Mouse (Mus musculus) stomach, embryonic 15.5 days (tissue): ENCODE results near the gene Nrd1. TPM values are rescaled to one million over a fixed set of nuclear protein-coding genes. Genes with fewer than 3 reads are reported as not detected.

Source experiments
- ATAC-seq: fragments of 200-750 bp; cut with Nextera tagmentation; 2 replicates; pipeline ENCODE4 v1.8.0; 2017; ENCODE audit warnings: low read depth, moderate number of reproducible peaks, moderate TSS enrichment; ENCODE audit not compliant: insufficient read depth, low FRiP score
- H3K27ac ChIP-seq: fragments of 300-500 bp; sonication (generic); 2 replicates; pipeline ENCODE4 v1.5.1; 2015; ENCODE audit warnings: mild to moderate bottlenecking, inconsistent platforms
- H3K27me3 ChIP-seq: fragments of 300-500 bp; sonication (generic); replicated peaks from 2 replicates; pipeline ENCODE4 v1.6.1; 2015; ENCODE audit warnings: inconsistent platforms
- H3K36me3 ChIP-seq: fragments of 300-500 bp; sonication (generic); 2 replicates; pipeline ENCODE4 v1.6.1; 2015; ENCODE audit warnings: inconsistent platforms
- H3K4me1 ChIP-seq: fragments of 300-500 bp; sonication (generic); 2 replicates; pipeline ENCODE4 v1.6.1; 2015; ENCODE audit warnings: inconsistent platforms
- H3K4me2 ChIP-seq: fragments of 300-500 bp; sonication (generic); 2 replicates; pipeline ENCODE4 v1.6.1; 2015; ENCODE audit warnings: mild to moderate bottlenecking, inconsistent platforms
- H3K4me3 ChIP-seq: fragments of 300-500 bp; sonication (generic); replicated peaks from 2 replicates; pipeline ENCODE4 v1.5.1; 2015; ENCODE audit warnings: inconsistent platforms
- H3K9ac ChIP-seq: fragments of 300-500 bp; sonication (generic); 2 replicates; pipeline ENCODE4 v1.6.1; 2015; ENCODE audit warnings: inconsistent platforms
- H3K9me3 ChIP-seq: fragments of 300-500 bp; sonication (generic); 2 replicates; pipeline ENCODE4 v1.6.1; 2016; ENCODE audit warnings: inconsistent platforms
- WGBS: fragments of 180-500 bp; shearing (Covaris S2); methylation state at CpG from one replicate; pipeline ENCODE4 v1.1.7; 2015; 5-methylcytosine and 5-hydroxymethylcytosine counted together
- polyA plus RNA-seq: library from polyadenylated mRNA; unstranded; fragments of >200 nt; fragmentation: Nextera tagmentation; extraction: Ambion mirVana; gene quantifications from 2 replicates; pipeline ENCODE4 v1.2.1, GENCODE M21; 2015

The Nrd1 gene
- polyA plus RNA-seq = 59.9 and 65.6 TPM in 2 replicates

DNA sequence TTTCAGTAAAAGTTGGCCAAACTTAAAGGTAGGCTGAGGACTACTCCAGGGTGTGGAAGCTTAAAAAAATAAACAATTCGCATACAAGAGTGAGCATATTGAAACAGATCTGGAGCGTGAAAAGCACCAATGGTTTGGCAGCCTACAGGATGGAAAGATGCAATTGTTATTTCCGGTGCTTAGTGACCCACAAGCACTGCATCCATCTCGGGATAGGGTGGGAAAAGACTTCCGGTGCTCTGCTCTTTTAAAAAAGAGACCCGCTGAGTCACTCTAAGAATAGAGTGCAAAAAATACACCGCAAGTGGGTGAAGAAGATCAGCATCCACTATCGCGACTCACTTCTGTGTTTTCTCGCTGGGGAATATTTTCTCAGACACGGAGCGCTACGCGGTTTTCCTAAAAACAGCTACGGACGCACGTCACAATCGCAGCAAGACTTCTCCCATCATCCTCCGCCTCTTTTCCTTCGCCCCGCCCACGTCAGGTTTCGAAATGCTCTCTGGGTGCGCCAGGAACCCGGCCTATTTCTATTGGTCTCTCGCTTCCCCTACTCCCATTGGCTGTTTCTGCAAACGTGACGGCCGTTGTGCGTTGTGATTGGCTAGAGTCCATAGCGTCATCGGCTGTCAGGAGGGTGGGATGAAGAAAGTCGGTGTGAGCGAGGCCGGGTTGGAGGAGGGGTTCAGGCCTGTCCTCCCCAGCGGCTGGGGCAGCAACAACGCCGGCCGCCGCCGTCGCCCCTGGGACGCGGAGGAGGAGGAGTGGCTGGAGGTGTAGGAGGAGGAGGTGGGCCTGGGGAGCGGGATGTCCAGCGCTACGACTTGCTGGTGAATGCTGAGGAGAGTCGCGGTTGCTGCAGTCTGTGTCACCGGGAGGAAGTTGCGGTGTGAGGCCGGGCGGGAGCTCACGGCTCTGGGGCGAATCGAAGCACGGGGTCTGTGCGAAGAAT is at the start of gene Nrd1:
Nrd1 (plus strand) TSS at position 657 of the 952 bp plus-strand sequence.
- H3K36me3 ChIP-seq = no peaks in the 10 kb centered on the region
- peak; percentile 99 for ATAC-seq
- H3K4me1 ChIP-seq = no peaks in the 10 kb centered on the region
- H3K27ac ChIP-seq = peak within 1 kb of the TSS; percentile 96
- H3K4me3 ChIP-seq = peak within 1 kb of the TSS; percentile 86
- WGBS = under 1% methylated on average over 58 of the region's 58 CpGs
- H3K9ac ChIP-seq = peak within 1 kb of the TSS; percentile 59
- no peaks in the 10 kb centered on the region for H3K9me3 ChIP-seq
- H3K4me2 ChIP-seq = peak within 1 kb of the TSS; percentile 83
- H3K27me3 ChIP-seq = no peaks in the 10 kb centered on the region

DNA sequence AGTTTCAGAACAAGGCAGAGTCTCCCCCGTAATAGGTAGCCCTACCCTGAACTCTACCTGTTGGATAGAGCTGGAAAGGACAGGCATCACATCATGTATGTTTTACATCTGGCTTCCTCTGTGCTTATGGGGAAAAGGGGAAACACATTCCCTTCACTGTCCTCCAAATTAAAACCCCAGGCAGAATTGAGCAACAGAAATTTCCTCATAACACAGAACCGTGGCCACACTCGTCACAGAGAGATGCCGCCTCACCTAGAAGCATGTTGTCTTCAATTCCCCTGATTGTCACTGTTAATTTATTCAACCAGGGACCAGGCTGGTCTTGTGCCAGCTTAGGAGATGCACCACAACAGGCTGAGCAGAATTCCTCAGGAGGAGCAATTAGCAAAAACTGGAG is 48.8 kb upstream of the Nrd1 start:
- whole genome bisulfite sequencing = 85% methylated on average over 4 of the region's 4 CpGs
- Histone ChIP-seq H3K27ac (no peak overlapping the region), H3K4me3 (no peak overlapping the region), H3K9ac (no peak overlapping the region), H3K9me3 (no peaks in the 10 kb centered on the region), H3K4me1 (no peaks in the 10 kb centered on the region), H3K36me3 (no peaks in the 10 kb centered on the region), H3K27me3 (no peaks in the 10 kb centered on the region), H3K4me2 (no peak overlapping the region)
- no peak for ATAC-seq

DNA sequence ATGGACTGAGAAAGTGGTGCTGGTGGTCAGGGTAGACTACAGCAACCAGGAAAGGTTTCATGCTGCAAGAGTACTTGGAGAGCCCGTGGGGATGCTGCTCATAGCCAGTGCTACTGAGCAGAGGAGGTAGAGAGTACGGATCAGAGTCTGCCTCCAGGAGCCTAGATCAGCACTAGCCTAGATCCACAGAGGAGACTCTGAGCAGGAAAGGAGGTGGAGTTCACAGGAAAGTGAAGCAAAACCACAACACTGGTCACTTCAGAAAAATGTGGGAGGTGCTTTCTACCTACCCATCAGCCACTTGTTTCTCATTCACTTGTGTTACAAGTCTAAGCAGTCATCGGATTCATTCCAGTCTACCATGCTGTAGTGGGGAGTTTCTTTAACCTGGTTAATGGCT is 40.8 kb upstream of the Nrd1 start:
- no peaks in the 10 kb centered on the region for H3K27me3 ChIP-seq
- H3K9ac ChIP-seq = no peak overlapping the region
- H3K27ac ChIP-seq = no peak overlapping the region
- H3K4me1 ChIP-seq = no peaks in the 10 kb centered on the region
- H3K36me3 ChIP-seq = no peaks in the 10 kb centered on the region
- ATAC-seq = no peak
- WGBS = 83% methylated on average over 3 of the region's 3 CpGs
- H3K4me3 ChIP-seq = no peak overlapping the region
- no peaks in the 10 kb centered on the region for H3K9me3 ChIP-seq
- no peak overlapping the region for H3K4me2 ChIP-seq

DNA sequence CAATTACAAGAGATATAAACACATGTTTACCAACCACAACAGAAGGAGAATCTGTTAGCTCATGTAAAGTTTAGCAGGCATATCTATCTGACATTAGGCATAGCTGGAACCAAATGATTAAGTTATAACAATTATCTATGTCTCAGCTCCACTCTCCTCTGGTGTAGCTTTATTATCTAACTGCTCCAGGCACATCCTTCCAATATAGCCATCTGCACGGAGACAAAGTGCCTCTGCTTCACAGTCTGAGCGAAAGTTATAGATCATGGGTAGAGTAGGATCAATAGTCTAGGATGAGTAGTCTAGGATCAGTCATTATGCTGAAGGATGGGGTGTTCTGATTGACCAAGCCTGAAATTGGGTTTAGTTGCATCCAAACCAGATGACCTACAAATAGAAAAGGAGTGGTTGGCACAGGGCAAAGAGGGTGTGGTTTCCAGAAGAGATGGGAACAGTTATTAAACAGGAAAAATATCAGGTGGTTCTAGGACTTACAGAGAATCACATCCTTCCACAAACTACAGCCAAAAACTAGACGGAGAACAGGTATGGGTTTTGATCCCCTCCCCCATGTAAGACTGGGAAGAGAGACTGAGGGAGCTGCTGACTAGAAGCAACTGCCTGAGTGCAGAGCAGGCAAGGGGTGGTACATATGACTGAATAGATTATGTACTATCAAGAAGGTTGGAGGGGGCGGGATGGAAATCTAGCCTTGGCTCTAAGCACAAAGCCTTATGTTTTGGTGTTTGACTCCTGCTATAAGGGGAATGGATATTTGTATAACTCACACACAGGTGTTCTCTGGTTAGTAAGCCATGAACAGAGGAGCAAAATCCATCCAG is 39.6 kb upstream of the Nrd1 start:
- no peak overlapping the region for H3K4me3 ChIP-seq
- H3K4me1 ChIP-seq = no peaks in the 10 kb centered on the region
- peak; percentile 85; the same call in 1 of the 2 replicates for ATAC-seq
- no peak overlapping the region for H3K27ac ChIP-seq
- H3K9me3 ChIP-seq = no peaks in the 10 kb centered on the region
- no peaks in the 10 kb centered on the region for H3K36me3 ChIP-seq
- 78% methylated on average over 4 of the region's 4 CpGs for WGBS
- no peak overlapping the region for H3K4me2 ChIP-seq
- H3K27me3 ChIP-seq = no peaks in the 10 kb centered on the region
- no peak overlapping the region for H3K9ac ChIP-seq

DNA sequence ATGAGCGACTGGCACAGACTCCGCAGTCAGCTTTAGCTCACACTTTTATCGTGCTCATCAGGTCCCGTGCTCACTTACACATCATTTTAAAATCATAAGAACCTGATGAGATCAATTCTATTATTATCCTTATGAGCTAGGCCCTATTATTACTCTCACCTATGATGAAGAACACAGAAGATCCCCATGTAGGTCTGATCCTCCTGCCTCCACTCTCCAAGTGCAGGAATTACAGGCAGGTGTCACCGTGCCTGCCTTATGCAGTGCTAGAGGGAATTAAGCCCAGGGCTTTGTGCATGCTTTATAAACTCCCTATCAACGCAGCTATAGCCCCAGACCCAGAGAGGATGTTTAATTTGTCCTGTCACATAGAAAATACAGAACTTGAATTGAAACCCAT is 37.4 kb upstream of the Nrd1 start:
- ATAC-seq = no peak
- Histone ChIP-seq H3K27ac (no peak overlapping the region), H3K27me3 (no peaks in the 10 kb centered on the region), H3K4me1 (no peaks in the 10 kb centered on the region), H3K9me3 (no peaks in the 10 kb centered on the region), H3K4me3 (no peak overlapping the region), H3K9ac (no peak overlapping the region), H3K4me2 (no peak overlapping the region), H3K36me3 (no peaks in the 10 kb centered on the region)
- WGBS = 88% methylated on average over 6 of the region's 6 CpGs

DNA sequence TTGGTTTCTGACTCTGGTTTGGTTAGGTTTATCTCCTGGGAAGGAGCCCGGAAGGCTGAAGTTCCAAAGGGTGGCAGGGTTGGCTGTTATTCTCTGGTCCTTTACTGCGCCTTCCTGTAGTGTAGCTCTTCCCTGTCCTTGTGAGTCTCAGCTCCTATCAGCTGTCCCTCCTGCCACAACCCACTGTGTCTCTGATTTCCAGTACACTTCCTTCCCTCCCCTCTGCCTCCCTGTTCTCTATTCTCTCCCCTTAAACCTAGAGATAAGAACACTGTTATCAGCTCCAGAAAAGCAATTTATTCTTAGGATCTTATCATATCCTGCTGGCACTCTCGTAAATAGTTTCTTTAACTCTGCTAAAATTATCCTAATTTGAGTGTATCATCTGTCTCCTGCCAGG is 30.9 kb upstream of the Nrd1 start:
- 56% methylated on average over 3 of the region's 3 CpGs for WGBS

DNA sequence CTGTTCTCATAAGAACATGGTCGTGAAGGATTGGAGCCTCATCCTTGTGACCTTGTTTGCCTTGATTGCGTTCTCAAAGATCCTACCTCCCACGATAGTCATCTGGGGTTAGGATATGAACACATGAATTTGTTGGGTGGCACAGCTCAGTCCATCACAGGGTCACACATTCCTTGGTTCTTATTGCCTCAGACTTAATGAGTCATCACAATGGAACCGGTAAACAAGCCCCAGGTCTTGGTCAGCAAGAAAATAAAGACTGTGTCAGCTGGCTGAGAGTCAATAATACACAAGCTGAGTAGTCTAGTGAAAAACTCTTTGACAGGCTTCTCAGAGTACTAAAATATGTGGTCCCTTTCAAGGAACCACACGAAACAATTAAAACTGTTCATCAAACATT is 29.4 kb upstream of the Nrd1 start:
- H3K4me2 ChIP-seq = no peak overlapping the region
- WGBS = 61% methylated on average over 5 of the region's 5 CpGs
- no peak for ATAC-seq
- no peak overlapping the region for H3K4me3 ChIP-seq
- H3K9ac ChIP-seq = no peak overlapping the region
- H3K9me3 ChIP-seq = no peaks in the 10 kb centered on the region
- no peaks in the 10 kb centered on the region for H3K27me3 ChIP-seq
- no peaks in the 10 kb centered on the region for H3K36me3 ChIP-seq
- no peak overlapping the region for H3K27ac ChIP-seq
- H3K4me1 ChIP-seq = no peaks in the 10 kb centered on the region

More for the DNA sequence above, 30.9 kb upstream of the Nrd1 start:
- Histone ChIP-seq H3K27ac (no peak overlapping the region), H3K9ac (no peak overlapping the region), H3K4me2 (no peak overlapping the region), H3K4me3 (no peak overlapping the region), H3K36me3 (no peaks in the 10 kb centered on the region), H3K9me3 (no peaks in the 10 kb centered on the region), H3K4me1 (no peaks in the 10 kb centered on the region), H3K27me3 (no peaks in the 10 kb centered on the region)
- ATAC-seq = no peak

DNA sequence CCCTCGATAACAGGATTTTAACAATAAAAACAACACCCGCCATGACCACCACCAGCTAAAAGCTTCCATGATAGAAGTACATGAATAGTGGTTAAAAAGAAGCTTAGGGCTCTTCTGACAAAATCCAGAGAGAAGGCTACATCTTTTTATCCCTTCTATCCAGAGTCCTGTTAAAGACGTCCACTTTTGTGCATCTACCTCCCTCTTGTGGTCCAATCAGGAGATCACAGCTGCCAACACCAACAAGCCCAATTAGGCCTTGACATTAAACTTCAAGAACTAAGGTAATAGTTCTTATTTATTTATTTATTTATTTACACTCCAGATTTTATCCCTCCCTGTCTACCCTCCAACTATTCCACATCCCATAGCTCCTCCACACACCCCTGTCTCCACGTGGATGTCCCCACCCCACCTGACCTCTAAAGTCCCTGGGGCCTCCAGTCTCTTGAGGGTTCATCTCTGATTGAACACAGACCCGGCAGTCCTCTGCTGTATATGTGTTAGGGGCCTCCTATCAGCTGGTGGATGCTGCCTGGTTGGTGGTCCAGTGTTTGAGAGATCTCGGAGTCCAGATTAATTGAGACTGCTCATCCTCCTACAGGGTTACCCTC is 23.9 kb upstream of the Nrd1 start:
- Histone ChIP-seq H3K36me3 (no peaks in the 10 kb centered on the region), H3K9ac (no peak overlapping the region), H3K27ac (no peak overlapping the region), H3K4me2 (no peak overlapping the region), H3K4me3 (no peak overlapping the region), H3K9me3 (no peaks in the 10 kb centered on the region), H3K4me1 (no peaks in the 10 kb centered on the region), H3K27me3 (no peaks in the 10 kb centered on the region)
- ATAC-seq = no peak
- WGBS = 35% methylated on average over 6 of the region's 6 CpGs

DNA sequence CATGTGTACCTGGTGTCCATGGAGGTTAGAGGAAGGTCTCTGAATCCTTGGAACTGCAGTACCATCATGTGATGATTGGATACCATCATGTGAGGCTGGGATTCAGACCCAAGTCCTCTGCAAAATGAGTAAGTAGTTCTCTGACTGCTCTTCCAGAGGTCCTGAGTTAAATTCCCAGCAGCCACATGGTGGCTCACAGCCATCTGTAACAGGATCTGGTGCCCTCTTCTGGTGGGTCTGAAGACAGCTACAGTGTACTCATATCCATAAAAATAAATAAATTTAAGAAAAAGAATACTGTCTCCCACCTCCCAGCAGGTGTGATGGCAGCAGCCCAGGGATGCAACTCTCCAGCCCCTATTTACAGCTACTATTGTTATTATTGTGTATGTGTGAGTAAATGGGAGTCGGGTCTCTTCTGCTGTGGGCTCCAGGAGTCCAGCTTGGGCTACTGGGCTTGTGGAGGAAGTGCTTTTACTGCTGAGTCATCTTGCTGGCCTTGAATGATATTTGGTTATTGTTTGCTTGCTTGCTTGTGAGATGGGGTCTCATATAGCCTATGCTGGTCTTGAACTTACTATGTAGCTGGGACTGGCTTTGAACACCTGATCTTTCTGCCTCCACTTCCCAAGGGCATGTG is 13.5 kb upstream of the Nrd1 start:
- Histone ChIP-seq H3K4me2 (no peak overlapping the region), H3K4me1 (no peaks in the 10 kb centered on the region), H3K9me3 (no peaks in the 10 kb centered on the region), H3K9ac (no peak overlapping the region), H3K27ac (no peak overlapping the region), H3K36me3 (no peaks in the 10 kb centered on the region), H3K27me3 (no peaks in the 10 kb centered on the region), H3K4me3 (no peak overlapping the region)
- ATAC-seq = no peak
- 85% methylated on average over 1 of the region's 1 CpGs for WGBS

DNA sequence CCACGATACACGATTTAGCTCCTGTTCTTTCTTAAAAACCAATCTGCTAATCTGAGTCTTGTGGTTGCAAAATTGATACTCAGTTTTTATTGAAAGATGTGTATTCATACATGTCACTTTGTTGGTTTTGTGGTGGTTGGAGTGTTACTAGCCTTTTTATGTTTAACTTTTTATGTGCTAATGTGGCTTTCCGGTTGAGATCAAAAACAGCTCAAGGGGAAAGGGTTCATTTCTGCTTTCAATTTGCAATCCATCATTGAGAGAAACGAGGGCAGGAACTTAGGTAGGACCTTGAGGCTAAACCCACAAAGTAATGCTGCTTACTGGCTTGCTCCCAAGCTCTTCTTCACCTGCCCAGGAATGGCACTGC is 13.0 kb upstream of the Nrd1 start:
- no peaks in the 10 kb centered on the region for H3K4me1 ChIP-seq
- no peak overlapping the region for H3K27ac ChIP-seq
- H3K4me2 ChIP-seq = no peak overlapping the region
- H3K9me3 ChIP-seq = no peaks in the 10 kb centered on the region
- no peaks in the 10 kb centered on the region for H3K27me3 ChIP-seq
- H3K4me3 ChIP-seq = no peak overlapping the region
- H3K9ac ChIP-seq = no peak overlapping the region
- no peak for ATAC-seq
- no peaks in the 10 kb centered on the region for H3K36me3 ChIP-seq
- 63% methylated on average over 4 of the region's 4 CpGs for WGBS

DNA sequence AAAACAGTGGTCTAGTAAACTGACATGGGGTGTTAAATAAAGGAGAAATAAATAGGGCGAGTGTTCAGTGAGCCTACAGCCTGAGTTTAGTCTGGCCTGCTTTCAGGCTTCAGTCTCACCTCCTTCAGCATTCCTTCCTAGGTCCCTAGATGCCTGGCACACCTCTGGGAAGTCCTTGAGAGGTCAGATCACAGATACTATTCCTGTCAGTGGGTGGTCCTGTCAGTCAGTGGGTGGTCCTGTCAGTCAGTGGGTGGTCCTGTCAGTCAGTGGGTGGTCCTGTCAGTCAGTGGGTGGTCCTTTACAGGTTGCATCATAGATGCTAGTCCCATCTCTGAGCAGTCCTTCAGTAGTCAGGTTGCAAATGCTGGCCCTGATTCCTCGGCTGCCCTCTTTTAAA is 11.0 kb upstream of the Nrd1 start:
- Histone ChIP-seq H3K4me2 (no peak overlapping the region), H3K36me3 (no peaks in the 10 kb centered on the region), H3K27ac (no peak overlapping the region), H3K4me3 (no peak overlapping the region), H3K27me3 (no peaks in the 10 kb centered on the region), H3K9ac (no peak overlapping the region), H3K9me3 (no peaks in the 10 kb centered on the region), H3K4me1 (no peaks in the 10 kb centered on the region)
- ATAC-seq = no peak
- WGBS = 55% methylated on average over 2 of the region's 2 CpGs
